Mouse (Mus musculus): ENCODE results near the gene Tnpo2.
"Not testable (repeated sequence)": the region's sequence is repeated elsewhere in the genome, so short reads cannot be mapped to it uniquely, and the experiment has no call there.

GRCm38 (mm10) chr8:85082169-85082568 is 45.5 kb downstream of the Tnpo2 start:
- not testable (repeated sequence) for TF ChIP-seq POLR2A (IDR thresholded peaks at IDR 0.05; ENCODE audit: insufficient read depth, low read depth, low read length); CTCF (IDR thresholded peaks at IDR 0.05); EP300 (IDR thresholded peaks at IDR 0.05; ENCODE audit: insufficient read depth, low read depth, low read length)

Measured in heart, adult 2 months (tissue).